Mouse (Mus musculus) neural tube, embryonic 11.5 days (tissue): ENCODE measurements around the gene Hdac7. TPM values are rescaled to one million over a fixed set of nuclear protein-coding genes. Genes with fewer than 3 reads are reported as not detected.

Experiments used
- ATAC-seq: fragments of 200-750 bp; cut with Nextera tagmentation; 2 replicates; pipeline ENCODE4 v1.8.0; 2017; ENCODE audit warnings: moderate number of reproducible peaks, mild to moderate bottlenecking, moderate TSS enrichment, moderate library complexity; ENCODE audit not compliant: insufficient read depth, low FRiP score, low TSS enrichment
- DNase-seq: peaks from one replicate; pipeline ENCODE4 v3.0.0-alpha.2; 2015; ENCODE audit warnings: low spot score
- H3K27ac ChIP-seq: fragments of 300-500 bp; sonication (generic); 2 replicates; pipeline ENCODE4 v1.5.1; 2014; ENCODE audit warnings: low read depth, mild to moderate bottlenecking, low read length
- H3K27me3 ChIP-seq: fragments of 300-500 bp; sonication (generic); 2 replicates; pipeline ENCODE4 v1.6.1; 2014; ENCODE audit warnings: mild to moderate bottlenecking, low read length, mixed read lengths; ENCODE audit not compliant: control insufficient read depth, insufficient read depth
- H3K36me3 ChIP-seq: fragments of 300-500 bp; sonication (generic); 2 replicates; pipeline ENCODE4 v1.6.1; 2014; ENCODE audit warnings: mild to moderate bottlenecking, low read length, moderate library complexity, mixed read lengths; ENCODE audit not compliant: control insufficient read depth, insufficient read depth
- H3K4me1 ChIP-seq: fragments of 300-500 bp; sonication (generic); 2 replicates; pipeline ENCODE4 v1.6.1; 2014; ENCODE audit warnings: low read length, mixed read lengths; ENCODE audit not compliant: control insufficient read depth, insufficient read depth
- H3K4me2 ChIP-seq: fragments of 300-500 bp; sonication (generic); 2 replicates; pipeline ENCODE4 v1.6.1; 2014; ENCODE audit warnings: low read depth, mild to moderate bottlenecking, moderate library complexity
- H3K4me3 ChIP-seq: fragments of 300-500 bp; sonication (generic); 2 replicates; pipeline ENCODE4 v1.5.1; 2014; ENCODE audit warnings: low read depth, low read length
- H3K9ac ChIP-seq: fragments of 300-500 bp; sonication (generic); 2 replicates; pipeline ENCODE4 v1.6.1; 2014; ENCODE audit warnings: mild to moderate bottlenecking, low read length
- H3K9me3 ChIP-seq: fragments of 300-500 bp; sonication (generic); 2 replicates; pipeline ENCODE4 v1.6.1; 2016; ENCODE audit warnings: low read length; ENCODE audit not compliant: control insufficient read depth
- WGBS: fragments of 180-500 bp; shearing (Covaris S2); extraction: QIAGEN DNeasy Blood & Tissue Kit; methylation state at CpG from one replicate; pipeline ENCODE4 v1.1.7; 2014; 5-methylcytosine and 5-hydroxymethylcytosine counted together
- polyA plus RNA-seq: library from polyadenylated mRNA; unstranded; fragments of >200 nt; fragmentation: Nextera tagmentation; extraction: Ambion mirVana; gene quantifications from 2 replicates; pipeline ENCODE4 v1.2.1, GENCODE M21; 2014

Gene Hdac7
- polyA plus RNA-seq, 1 experiment from 2014 or later = 21.0 TPM

DNA sequence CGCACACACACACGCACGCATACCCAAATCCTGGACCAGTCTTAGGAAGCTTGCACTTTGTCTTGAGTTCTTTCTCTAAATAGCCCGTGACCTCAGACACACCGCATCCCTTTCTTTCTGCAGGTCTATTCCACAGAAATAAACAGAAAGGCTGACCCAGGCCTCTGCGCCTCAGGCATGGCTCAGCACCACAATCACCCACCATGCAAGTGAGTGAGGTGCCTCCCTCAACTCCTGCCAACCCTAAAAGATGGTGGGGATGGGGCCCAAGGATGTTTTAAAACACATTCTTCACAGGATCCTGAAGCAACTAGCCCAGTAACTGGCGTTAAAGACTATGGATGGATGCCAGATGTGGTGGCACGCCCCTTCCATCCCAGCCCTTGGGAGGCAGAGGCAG is 16.9 kb downstream of the Hdac7 start:
- Histone ChIP-seq H3K36me3 (peaks cover 3% of the 10 kb centered on the region; the same call in 1 of the 2 replicates), H3K27ac (no peak overlapping the region), H3K9ac (no peak overlapping the region), H3K27me3 (no peaks in the 10 kb centered on the region), H3K4me2 (no peak overlapping the region), H3K9me3 (no peaks in the 10 kb centered on the region), H3K4me1 (peaks cover 39% of the 10 kb centered on the region), H3K4me3 (no peak overlapping the region)
- ATAC-seq (no peak), DNase-seq (no peak)
- WGBS = 88% methylated on average over 8 of the region's 8 CpGs

DNA sequence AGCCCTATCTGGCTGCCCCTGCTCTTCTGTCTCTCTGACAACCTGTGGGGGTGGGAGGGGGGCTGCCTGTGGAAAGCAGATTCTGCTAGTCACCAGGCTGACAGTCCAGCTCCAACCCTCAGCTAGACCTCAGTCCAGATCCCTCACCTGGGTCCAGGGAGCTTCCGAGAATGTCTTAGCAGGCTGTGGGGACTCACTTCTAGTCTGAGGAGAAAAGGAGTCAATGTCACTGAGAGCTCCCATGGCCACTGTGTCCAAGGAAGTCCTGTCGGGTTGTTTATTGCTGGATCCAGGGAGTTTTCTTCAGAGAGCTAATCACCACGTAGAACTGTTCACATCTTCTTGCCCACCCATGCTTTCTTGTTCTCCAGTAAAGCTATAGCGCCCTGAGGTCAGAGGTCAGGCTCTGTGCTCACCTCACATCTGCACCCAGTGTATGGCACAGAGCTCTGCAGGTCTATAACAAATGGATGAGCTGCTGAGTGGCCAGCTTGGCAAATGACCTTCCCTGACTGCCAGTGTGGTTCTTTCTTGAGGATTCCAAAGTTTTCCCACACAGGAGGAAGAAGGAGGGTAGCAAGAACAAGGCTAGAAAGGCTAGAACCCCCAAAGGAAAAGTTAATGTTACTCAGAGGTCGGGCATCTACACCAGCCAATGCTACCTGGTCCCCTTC is 17.6 kb downstream of the Hdac7 start:
- Histone ChIP-seq H3K27ac (no peak overlapping the region), H3K9me3 (no peaks in the 10 kb centered on the region), H3K4me1 (peaks cover 44% of the 10 kb centered on the region), H3K9ac (no peak overlapping the region), H3K27me3 (no peaks in the 10 kb centered on the region), H3K36me3 (peaks cover 3% of the 10 kb centered on the region; the same call in 1 of the 2 replicates), H3K4me3 (no peak overlapping the region), H3K4me2 (no peak overlapping the region)
- WGBS = 63% methylated on average over 5 of the region's 5 CpGs
- DNase-seq (peak; percentile 5), ATAC-seq (no peak)

DNA sequence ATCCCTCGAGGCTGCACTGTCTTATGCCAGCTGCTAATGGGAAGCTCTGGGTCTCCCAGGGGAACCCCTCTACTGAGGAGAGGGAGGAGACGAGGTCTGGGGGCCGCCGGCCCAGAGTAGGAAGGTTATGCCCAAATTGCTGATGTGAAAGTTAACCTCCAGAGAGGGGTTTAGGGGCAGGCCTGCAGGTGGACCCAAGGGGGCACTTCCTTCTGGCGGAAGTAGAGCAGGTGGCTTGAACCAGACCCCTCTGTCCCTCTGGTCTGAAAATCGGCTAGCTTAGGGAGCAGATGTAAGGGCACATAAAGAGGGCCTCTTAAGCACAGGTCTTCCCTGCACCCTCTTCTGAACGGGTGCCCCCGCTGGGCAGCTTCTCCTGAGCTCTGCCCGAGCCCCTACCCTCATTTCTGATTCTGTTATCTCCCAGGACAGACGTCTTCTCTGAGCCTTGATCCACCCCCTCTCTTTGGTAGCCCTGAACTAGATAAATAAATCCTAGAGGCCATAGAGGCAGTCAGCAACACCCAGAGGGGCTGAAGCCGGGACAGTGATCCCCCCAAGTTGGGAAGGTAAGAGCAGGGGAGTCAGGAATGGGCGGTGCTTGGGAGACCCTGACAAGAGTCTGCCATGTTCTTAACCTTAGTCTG is 18.2 kb downstream of the Hdac7 start:
- 55% methylated on average over 12 of the region's 12 CpGs for WGBS
- Histone ChIP-seq H3K27me3 (no peaks in the 10 kb centered on the region), H3K4me2 (peak overlapping the region; percentile 15; the same call in 1 of the 2 replicates), H3K4me1 (peaks cover 45% of the 10 kb centered on the region), H3K36me3 (peaks cover 3% of the 10 kb centered on the region; the same call in 1 of the 2 replicates), H3K27ac (no peak overlapping the region), H3K9ac (no peak overlapping the region), H3K4me3 (no peak overlapping the region), H3K9me3 (no peaks in the 10 kb centered on the region)
- DNase-seq (no peak), ATAC-seq (no peak)

DNA sequence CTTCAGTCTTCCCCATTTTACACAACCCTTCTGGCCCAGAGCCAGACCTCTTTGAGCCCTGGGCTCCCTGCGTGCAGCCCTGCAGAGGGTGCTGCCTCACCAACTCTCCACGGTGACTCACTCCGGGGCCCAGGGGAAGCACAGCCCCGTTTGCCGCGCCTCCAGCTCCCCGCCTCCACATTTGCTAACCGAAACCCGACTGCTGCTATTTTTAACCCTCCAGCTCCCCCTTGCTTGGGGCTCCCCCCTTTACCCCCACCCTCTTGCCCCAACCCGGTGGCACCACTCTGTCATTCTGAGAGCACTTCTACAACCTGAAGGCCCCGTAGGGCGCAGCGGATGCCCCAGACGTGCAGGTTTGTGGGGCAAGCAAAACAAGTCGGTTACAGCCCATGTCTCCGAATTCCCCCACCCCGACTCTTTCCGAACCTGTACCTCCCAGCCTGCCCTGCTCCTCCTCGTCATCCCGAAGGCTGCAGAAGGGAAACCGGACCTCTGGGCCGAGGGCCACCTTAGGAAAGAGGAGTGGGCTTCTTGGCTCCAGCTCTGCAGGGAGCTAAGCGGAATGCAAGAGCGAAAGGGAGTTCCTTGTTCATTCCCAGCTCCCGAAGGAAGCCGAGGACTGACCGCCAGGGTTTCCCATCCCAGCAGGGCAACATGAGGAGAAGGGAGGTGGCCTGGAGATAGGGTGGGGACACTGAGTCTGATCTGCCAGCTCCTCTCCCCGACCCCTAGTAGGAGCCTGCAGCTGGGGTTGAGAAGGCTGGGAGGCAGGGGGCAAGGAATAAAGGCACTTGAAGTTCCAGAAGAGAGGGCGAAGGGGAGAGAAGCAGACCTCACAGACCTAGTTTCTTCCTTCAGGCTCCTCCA is 19.0 kb downstream of the Hdac7 start:
- H3K27me3 ChIP-seq = no peaks in the 10 kb centered on the region
- peak overlapping the region; percentile 44 for H3K9ac ChIP-seq
- H3K4me2 ChIP-seq = peak overlapping the region; percentile 15; the same call in 1 of the 2 replicates
- no peak for ATAC-seq
- peak; percentile 39 for DNase-seq
- H3K36me3 ChIP-seq = peaks cover 4% of the 10 kb centered on the region
- H3K4me1 ChIP-seq = peaks cover 45% of the 10 kb centered on the region
- no peak overlapping the region for H3K4me3 ChIP-seq
- no peak overlapping the region for H3K27ac ChIP-seq
- H3K9me3 ChIP-seq = no peaks in the 10 kb centered on the region
- 10% methylated on average over 29 of the region's 29 CpGs for WGBS

DNA sequence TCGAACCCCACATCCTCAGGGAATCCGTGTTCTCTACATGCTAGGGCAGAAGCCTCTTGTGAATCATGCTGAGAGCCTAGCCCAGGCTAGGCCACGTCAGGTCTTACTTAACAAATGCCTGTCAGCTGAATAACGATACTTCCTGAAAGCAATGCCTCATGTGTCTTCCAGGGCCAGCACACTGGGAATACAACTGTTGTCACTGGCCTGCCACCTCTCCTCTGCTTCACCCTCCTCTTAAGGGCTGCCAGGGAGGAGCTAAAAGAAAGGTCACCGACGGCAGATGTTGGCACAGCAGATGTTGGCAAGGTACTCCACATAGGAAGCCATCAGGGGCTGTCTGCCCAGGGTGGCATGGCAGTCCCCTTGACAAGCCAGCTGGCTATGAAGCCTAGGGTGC is 20.3 kb downstream of the Hdac7 start:
- DNase-seq (no peak), ATAC-seq (no peak)
- H3K9ac ChIP-seq = no peak overlapping the region
- 87% methylated on average over 6 of the region's 6 CpGs for WGBS
- H3K4me3 ChIP-seq = no peak overlapping the region
- peaks cover 34% of the 10 kb centered on the region for H3K4me1 ChIP-seq
- H3K27ac ChIP-seq = no peak overlapping the region
- H3K4me2 ChIP-seq = no peak overlapping the region
- H3K27me3 ChIP-seq = no peaks in the 10 kb centered on the region
- peaks cover 5% of the 10 kb centered on the region for H3K36me3 ChIP-seq
- no peaks in the 10 kb centered on the region for H3K9me3 ChIP-seq

DNA sequence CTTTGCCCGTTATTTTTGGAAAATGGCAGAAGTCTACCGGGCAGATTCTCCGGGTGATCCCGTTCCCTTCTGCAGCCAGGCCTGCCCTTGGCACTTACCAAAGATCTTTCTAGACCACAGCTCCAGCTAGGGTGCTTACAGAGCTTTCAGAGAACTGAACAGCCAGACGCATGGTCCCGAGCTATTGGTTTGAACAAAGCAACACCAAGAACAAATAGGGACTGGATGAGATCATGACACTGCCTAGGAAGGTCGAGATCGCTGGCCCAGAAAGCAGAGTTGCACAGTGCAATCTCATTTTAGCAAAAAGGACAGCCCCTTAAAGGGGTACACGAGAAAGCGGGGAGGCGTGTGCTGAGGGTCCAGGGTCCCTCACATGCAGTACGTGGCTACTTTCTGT is 20.8 kb downstream of the Hdac7 start:
- Histone ChIP-seq H3K4me2 (no peak overlapping the region), H3K27me3 (no peaks in the 10 kb centered on the region), H3K36me3 (peaks cover 5% of the 10 kb centered on the region), H3K9me3 (no peaks in the 10 kb centered on the region), H3K27ac (no peak overlapping the region), H3K4me1 (peaks cover 29% of the 10 kb centered on the region), H3K4me3 (no peak overlapping the region), H3K9ac (no peak overlapping the region)
- DNase-seq (peak; percentile 7), ATAC-seq (no peak)
- WGBS = 83% methylated on average over 12 of the region's 12 CpGs

DNA sequence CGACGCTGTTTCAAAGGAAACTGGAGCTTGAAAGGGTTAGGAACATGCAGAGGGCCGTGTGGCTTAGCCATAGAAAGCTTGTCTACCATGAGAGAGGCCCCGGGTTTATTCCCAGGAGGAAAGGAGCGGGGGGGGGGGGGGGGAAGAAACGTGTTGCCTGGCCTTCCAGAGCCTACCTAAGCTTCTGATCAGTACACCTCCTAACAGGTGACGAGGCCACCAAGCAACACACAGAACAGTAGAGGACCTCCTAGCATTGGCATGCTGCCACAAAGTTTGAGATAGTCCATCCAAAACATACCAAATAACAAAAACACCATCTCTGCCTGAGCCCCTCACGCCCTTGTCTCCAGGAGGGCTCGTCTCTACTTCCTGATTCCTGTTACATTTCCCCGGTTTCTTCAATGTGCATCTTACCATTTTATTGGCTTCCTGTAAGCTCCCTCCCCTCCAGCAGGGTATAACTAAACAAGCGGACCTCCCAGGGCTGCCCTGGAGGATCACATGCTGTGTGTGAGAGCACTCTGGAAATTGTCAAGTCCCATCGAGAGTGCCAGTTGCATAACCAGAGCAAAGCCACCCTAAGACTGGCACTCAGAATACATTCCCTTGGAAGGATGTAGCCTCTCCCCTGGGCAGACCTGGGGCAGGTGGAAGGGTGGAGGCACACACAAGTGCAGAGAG is 21.6 kb downstream of the Hdac7 start:
- Histone ChIP-seq H3K9me3 (no peaks in the 10 kb centered on the region), H3K4me1 (peaks cover 25% of the 10 kb centered on the region), H3K4me3 (no peak overlapping the region), H3K4me2 (no peak overlapping the region), H3K27ac (no peak overlapping the region), H3K36me3 (peaks cover 5% of the 10 kb centered on the region), H3K9ac (no peak overlapping the region), H3K27me3 (no peaks in the 10 kb centered on the region)
- DNase-seq = no peak
- WGBS = 58% methylated on average over 12 of the region's 12 CpGs
- ATAC-seq = no peak

DNA sequence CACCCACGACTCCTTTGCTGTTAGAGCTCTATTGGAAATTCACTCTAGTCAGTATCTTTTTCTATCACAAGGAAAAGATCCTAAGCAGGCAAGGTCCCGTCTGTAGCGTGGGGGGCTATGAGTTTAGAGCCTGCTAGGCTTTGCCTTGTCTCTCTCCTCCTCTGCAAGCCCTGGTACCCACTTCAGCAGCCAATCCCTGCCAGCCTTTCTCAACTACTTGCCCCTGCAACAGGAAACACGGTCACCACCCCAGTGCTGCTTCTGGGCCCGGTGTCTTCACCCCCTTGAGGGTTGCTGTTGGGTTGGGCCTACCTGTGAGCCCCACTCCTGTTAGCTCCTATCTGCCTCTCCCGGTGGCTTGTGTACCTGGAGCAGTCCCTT is 22.3 kb downstream of the Hdac7 start:
- no peak overlapping the region for H3K9ac ChIP-seq
- H3K9me3 ChIP-seq = no peaks in the 10 kb centered on the region
- no peaks in the 10 kb centered on the region for H3K27me3 ChIP-seq
- no peak overlapping the region for H3K27ac ChIP-seq
- ATAC-seq (no peak), DNase-seq (no peak)
- WGBS = 71% methylated on average over 6 of the region's 6 CpGs
- peaks cover 5% of the 10 kb centered on the region for H3K36me3 ChIP-seq
- H3K4me3 ChIP-seq = no peak overlapping the region
- H3K4me1 ChIP-seq = peaks cover 25% of the 10 kb centered on the region
- H3K4me2 ChIP-seq = no peak overlapping the region
